Mouse (Mus musculus) G1E (cell line): ENCODE data around the gene Il11ra2.
"Not testable (repeated sequence)": the region's sequence is repeated elsewhere in the genome, so short reads cannot be mapped to it uniquely, and the experiment has no call there.

Source experiments
- CTCF ChIP-seq: IDR thresholded peaks from 2 replicates; pipeline ENCODE4 v1.5.1; 2012; ENCODE audit warnings: low read depth, low read length, inconsistent platforms, mixed read lengths
- GATA1 ChIP-seq: IDR thresholded peaks from 2 replicates; pipeline ENCODE4 v1.6.1; 2012; ENCODE audit warnings: borderline replicate concordance, low read length, inconsistent platforms, mixed read lengths
- GATA2 ChIP-seq: IDR thresholded peaks from 2 replicates; pipeline ENCODE4 v1.6.1; 2012; ENCODE audit warnings: low read depth, low read length, inconsistent platforms, borderline replicate concordance
- POLR2AphosphoS5 ChIP-seq: IDR thresholded peaks from 2 replicates; pipeline ENCODE4 v1.6.1; 2012; ENCODE audit warnings: low read depth, low read length, inconsistent platforms; ENCODE audit not compliant: insufficient replicate concordance

GRCm38 (mm10) chr4:42661793-42662192, at the start of gene Il11ra2:
- not testable (repeated sequence) for TF ChIP-seq GATA1, CTCF, POLR2AphosphoS5, GATA2
